Mouse (Mus musculus) E14TG2a.4 (cell line): ENCODE measurements around the gene Ccdc92b.

Source experiments
- H3K27me3 ChIP-seq: 2 replicates; pipeline ENCODE4 v1.6.1; 2014; ENCODE audit warnings: low read length, control low read depth; ENCODE audit not compliant: insufficient read depth
- H3K36me3 ChIP-seq: 2 replicates; pipeline ENCODE4 v1.6.1; 2014; ENCODE audit warnings: low read length, control low read depth; ENCODE audit not compliant: insufficient read depth
- H3K4me1 ChIP-seq: replicated peaks from 2 replicates; pipeline ENCODE4 v1.6.1; 2014; ENCODE audit warnings: low read depth, low read length, control low read depth
- H3K4me3 ChIP-seq: replicated peaks from 2 replicates; pipeline ENCODE4 v1.5.1; 2014; ENCODE audit warnings: mild to moderate bottlenecking, low read length
- H3K9me3 ChIP-seq: 2 replicates; pipeline ENCODE4 v1.6.1; 2014; ENCODE audit warnings: low read length, control low read depth
- CTCF ChIP-seq: conservative IDR thresholded peaks from 2 replicates; pipeline ENCODE4 v1.5.1; 2014; ENCODE audit warnings: low read length
- NANOG ChIP-seq: IDR thresholded peaks from 2 replicates; pipeline ENCODE4 v1.6.1; 2014; ENCODE audit warnings: borderline replicate concordance, low read length, mixed read lengths
- POU5F1 ChIP-seq: IDR thresholded peaks from 2 replicates; pipeline ENCODE4 v1.6.1; 2014; ENCODE audit warnings: low read length, borderline replicate concordance

Gene Ccdc92b

GRCm38 (mm10) chr11:74623693-74624092 is 4.3 kb downstream of the Ccdc92b start:
- TF ChIP-seq POU5F1, result no peak
- no peak for TF ChIP-seq NANOG
- TF ChIP-seq CTCF, result no peak
- Histone ChIP-seq H3K9me3 (no peaks in the 10 kb centered on the region), H3K36me3 (peaks cover 38% of the 10 kb centered on the region), H3K4me3 (no peak overlapping the region), H3K4me1 (peaks cover 56% of the 10 kb centered on the region), H3K27me3 (peaks cover 15% of the 10 kb centered on the region)

DNA sequence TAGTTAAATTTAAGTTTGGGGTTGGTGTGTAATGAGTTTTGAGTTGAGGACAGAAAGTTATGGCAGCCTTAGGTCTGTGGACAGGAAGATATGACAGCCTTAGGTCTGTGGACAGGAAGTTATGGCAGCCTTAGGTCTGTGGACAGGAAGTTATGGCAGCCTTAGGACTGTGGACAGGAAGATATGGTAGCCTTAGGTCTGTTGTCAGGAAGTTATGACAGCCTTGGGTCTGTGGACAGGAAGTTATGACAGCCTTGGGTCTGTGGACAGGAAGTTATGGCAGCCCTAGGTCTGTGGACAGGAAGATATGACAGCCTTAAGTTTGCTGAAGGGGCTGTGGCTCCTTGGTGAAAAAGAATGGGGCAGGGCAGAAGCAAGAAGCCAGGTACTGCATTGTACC is 5.9 kb downstream of the Ccdc92b start:
- peaks cover 38% of the 10 kb centered on the region for H3K36me3 ChIP-seq

GRCm38 (mm10) chr11:74627481-74627880 is 8.1 kb downstream of the Ccdc92b start:
- Histone ChIP-seq H3K4me3 (no peak overlapping the region), H3K36me3 (peaks cover 42% of the 10 kb centered on the region), H3K9me3 (no peaks in the 10 kb centered on the region), H3K4me1 (peaks cover 54% of the 10 kb centered on the region), H3K27me3 (no peaks in the 10 kb centered on the region)
- no peak for TF ChIP-seq NANOG
- TF ChIP-seq CTCF, result no peak
- no peak for TF ChIP-seq POU5F1

More for the DNA sequence above, 5.9 kb downstream of the Ccdc92b start:
- Histone ChIP-seq H3K27me3 (peaks cover 9% of the 10 kb centered on the region), H3K9me3 (no peaks in the 10 kb centered on the region), H3K4me1 (peaks cover 65% of the 10 kb centered on the region), H3K4me3 (no peak overlapping the region)
- TF ChIP-seq CTCF (no peak), POU5F1 (no peak), NANOG (no peak)

DNA sequence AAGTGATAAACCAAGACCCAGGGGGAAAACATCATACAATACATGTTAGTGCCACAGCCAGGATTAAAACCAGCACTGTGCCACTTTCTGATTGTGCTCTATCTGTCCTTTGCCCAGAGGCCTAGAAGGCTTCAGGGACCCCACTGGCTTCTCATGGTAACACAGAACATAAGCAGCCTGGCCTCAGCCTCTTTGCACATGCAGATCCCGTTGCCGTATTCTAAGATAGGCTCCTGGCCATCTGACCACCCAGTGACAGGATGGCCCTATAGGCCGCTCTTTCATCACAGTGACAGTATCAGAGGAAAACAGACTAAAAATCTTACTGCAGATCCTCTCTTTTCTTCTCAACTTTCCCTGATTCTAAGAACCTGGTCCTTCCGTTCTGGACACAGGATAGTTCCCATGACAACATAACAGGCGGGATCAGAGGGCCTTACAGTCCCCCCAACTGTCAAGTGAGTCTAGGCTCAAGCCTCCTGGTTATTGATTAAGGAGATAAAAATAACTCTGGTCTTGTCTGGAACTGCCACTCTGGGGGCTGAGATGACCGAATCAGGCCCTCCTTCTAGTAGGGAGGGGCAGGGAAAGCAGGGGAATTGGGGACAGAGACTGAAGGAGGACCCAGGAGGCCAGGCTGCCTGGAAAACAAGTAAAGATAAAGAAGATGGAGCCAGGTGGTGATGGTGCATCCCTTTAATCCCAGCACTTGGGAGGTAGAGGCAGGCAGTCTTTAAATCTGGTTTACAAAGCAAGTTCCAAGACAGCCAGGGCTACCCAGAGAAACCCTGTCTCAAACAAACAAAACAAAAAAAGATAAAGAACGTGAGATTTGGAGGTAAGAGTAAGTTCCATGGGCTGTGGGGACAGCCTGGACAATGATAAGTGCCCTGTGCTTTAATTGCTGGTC is 12.7 kb downstream of the Ccdc92b start:
- peaks cover 32% of the 10 kb centered on the region for H3K4me1 ChIP-seq
- H3K4me3 ChIP-seq, result no peak overlapping the region
- TF ChIP-seq POU5F1, result no peak
- no peak for TF ChIP-seq NANOG
- TF ChIP-seq CTCF, result no peak
- no peaks in the 10 kb centered on the region for H3K9me3 ChIP-seq
- peaks cover 7% of the 10 kb centered on the region for H3K27me3 ChIP-seq
- peaks cover 30% of the 10 kb centered on the region for H3K36me3 ChIP-seq

GRCm38 (mm10) chr11:74634490-74635275 is 15.3 kb downstream of the Ccdc92b start:
- TF ChIP-seq NANOG (no peak), CTCF (peak; percentile 79), POU5F1 (no peak)
- Histone ChIP-seq H3K4me3 (no peak overlapping the region), H3K27me3 (peaks cover 29% of the 10 kb centered on the region), H3K36me3 (peaks cover 31% of the 10 kb centered on the region), H3K9me3 (0 out of 2 replicates have a peak, but pooled peaks cover 4% of the 10 kb centered on the region), H3K4me1 (peaks cover 29% of the 10 kb centered on the region)

- Histone ChIP-seq H3K4me1 (peaks cover 28% of the 10 kb centered on the region), H3K4me3 (peak overlapping the region; percentile 88), H3K36me3 (peaks cover 19% of the 10 kb centered on the region), H3K27me3 (peaks cover 55% of the 10 kb centered on the region), H3K9me3 (0 out of 2 replicates have a peak, but pooled peaks cover 4% of the 10 kb centered on the region)
- TF ChIP-seq POU5F1 (no peak), CTCF (no peak), NANOG (no peak)
These were observed 18.1 kb downstream of the Ccdc92b start for GRCm38 (mm10) chr11:74637486-74637885.

- Histone ChIP-seq H3K27me3 (peaks cover 55% of the 10 kb centered on the region), H3K4me1 (peaks cover 28% of the 10 kb centered on the region), H3K4me3 (peak overlapping the region; percentile 88), H3K36me3 (peaks cover 19% of the 10 kb centered on the region), H3K9me3 (0 out of 2 replicates have a peak, but pooled peaks cover 4% of the 10 kb centered on the region)
- TF ChIP-seq NANOG, result no peak
- no peak for TF ChIP-seq POU5F1
- TF ChIP-seq CTCF, result no peak
These were observed 18.8 kb downstream of the Ccdc92b start for GRCm38 (mm10) chr11:74637971-74638790.
